Mouse (Mus musculus) left cerebral cortex, postnatal 36 days (tissue): Measurements from ENCODE around the gene Slc28a3. TPM values are rescaled to one million over a fixed set of nuclear protein-coding genes. Genes with fewer than 3 reads are reported as not detected.

Experiments used
- total RNA-seq, 2 experiments: library from RNA; stranded (reverse); gene quantifications; 2 replicates each; pipeline ENCODE4 v1.2.3; 2021

The Slc28a3 gene
- total RNA-seq, 2 experiments from 2014 or later, result 0.09 TPM; not detected in 1

Other genes with a start within 250 kb of the Slc28a3 start
- gene 2210016F16Rik, start 225.7 kb downstream of the Slc28a3 start, total RNA-seq, result 1 to 10 TPM; 7.1 to 7.4 TPM
- 10 to 100 TPM; 11.6 to 13.8 TPM for gene Rmi1, start 208.6 kb downstream of the Slc28a3 start, total RNA-seq
- gene Hnrnpk, start 207.5 kb downstream of the Slc28a3 start, total RNA-seq, result 100 to 1,000 TPM; 576 to 584 TPM
- 100 to 1,000 TPM; 357 to 404 TPM for gene Ntrk2, start 195.7 kb upstream of the Slc28a3 start, total RNA-seq